Mouse (Mus musculus) layer of hippocampus, adult 8-10 months (tissue): ENCODE results near the gene Camk1. TPM values are rescaled to one million over a fixed set of nuclear protein-coding genes. Genes with fewer than 3 reads are reported as not detected.
"Not testable (repeated sequence)": the region's sequence is repeated elsewhere in the genome, so short reads cannot be mapped to it uniquely, and the experiment has no call there.

Experiments
- DNase-seq, 2 experiments: peaks; one replicate each; pipeline ENCODE4 v3.0.0; 2022; ENCODE audit warnings: low spot score in 2 of 2
- total RNA-seq, 4 experiments: library from RNA; stranded (reverse); gene quantifications; 2 replicates each; pipeline ENCODE4 v1.2.4; 2022

Camk1 gene
- total RNA-seq, 4 experiments from 2014 or later: 57.2 to 74.1 (median 63.7) TPM

- DNase-seq: no peak
Measured at GRCm38 (mm10) chr6:113361476-113361875, 17.7 kb upstream of the Camk1 start.

- DNase-seq: no peak
Measured at GRCm38 (mm10) chr6:113353696-113354095, 9.9 kb upstream of the Camk1 start.

GRCm38 (mm10) chr6:113352820-113353219 is 9.0 kb upstream of the Camk1 start:
- no peak for DNase-seq

- DNase-seq: no peak
Measured at GRCm38 (mm10) chr6:113351653-113352052, 7.9 kb upstream of the Camk1 start.

GRCm38 (mm10) chr6:113351161-113351560 is 7.4 kb upstream of the Camk1 start:
- no peak for DNase-seq

- DNase-seq: no peak
Measured at GRCm38 (mm10) chr6:113350538-113350937, 6.8 kb upstream of the Camk1 start.

GRCm38 (mm10) chr6:113346897-113347296 is 3.1 kb upstream of the Camk1 start:
- DNase-seq: no peak

- DNase-seq: no peak
Measured at GRCm38 (mm10) chr6:113344321-113344720, 537 bp upstream of the Camk1 start.

GRCm38 (mm10) chr6:113342297-113342696 is 1.5 kb downstream of the Camk1 start:
- DNase-seq: no peak

GRCm38 (mm10) chr6:113341574-113341973 is 2.2 kb downstream of the Camk1 start:
- DNase-seq: no peak

- no peak for DNase-seq
Measured at GRCm38 (mm10) chr6:113336852-113337620, 6.7 kb downstream of the Camk1 start.

GRCm38 (mm10) chr6:113334216-113334615 is 9.6 kb downstream of the Camk1 start:
- no peak for DNase-seq

GRCm38 (mm10) chr6:113333137-113333950 is 10.4 kb downstream of the Camk1 start:
- DNase-seq: peak; percentile 71 to 77

- DNase-seq: not testable (repeated sequence)
Measured at GRCm38 (mm10) chr6:113332734-113333133, 11.1 kb downstream of the Camk1 start.

- DNase-seq: no peak
Measured at GRCm38 (mm10) chr6:113331721-113332120, 12.1 kb downstream of the Camk1 start.

- no peak for DNase-seq
Measured at GRCm38 (mm10) chr6:113330547-113330946, 13.2 kb downstream of the Camk1 start.

GRCm38 (mm10) chr6:113329396-113329795 is 14.4 kb downstream of the Camk1 start:
- no peak for DNase-seq

GRCm38 (mm10) chr6:113326533-113327315 is 17.1 kb downstream of the Camk1 start, which contains the start of gene Ogg1:
Gene Ogg1 (plus strand): TSS chr6:113326972.
- DNase-seq: peak; percentile 98 to 99

GRCm38 (mm10) chr6:113315972-113316371 is 27.8 kb downstream of the Camk1 start:
- no peak for DNase-seq

- DNase-seq: peak in 1 of 2 experiments; percentile 42
Measured at GRCm38 (mm10) chr6:113308141-113308540, 35.6 kb downstream of the Camk1 start.

- DNase-seq: peak in 1 of 2 experiments; percentile 21
Measured at GRCm38 (mm10) chr6:113307481-113308121, 36.2 kb downstream of the Camk1 start.
